Mouse (Mus musculus) MEL (cell line): ENCODE results near the gene Hist1h2br. TPM values are rescaled to one million over a fixed set of nuclear protein-coding genes. Genes with fewer than 3 reads are reported as not detected.
"Not testable (repeated sequence)": the region's sequence is repeated elsewhere in the genome, so short reads cannot be mapped to it uniquely, and the experiment has no call there.

Experiments used
- DNase-seq: peaks from one replicate; pipeline ENCODE4 v3.0.0; 2011; ENCODE audit warnings: low read depth, low spot score
- H3K27ac ChIP-seq: 2 replicates; pipeline ENCODE4 v1.5.1; 2012; ENCODE audit warnings: low read depth, mild to moderate bottlenecking, control low read depth, low read length, moderate library complexity; ENCODE audit not compliant: control insufficient read depth
- H3K27me3 ChIP-seq, 2 experiments: fragments of 150-350 bp in 1 of 2; sonication (generic) in 1 of 2; 2 replicates each; pipeline ENCODE4 v1.6.1; 2012; ENCODE audit warnings: low read length in 2 of 2, mild to moderate bottlenecking in 2 of 2, improper control_type of control experiment in 1 of 2, moderate library complexity in 1 of 2; ENCODE audit not compliant: insufficient read depth in 2 of 2, control insufficient read depth in 1 of 2
- H3K36me3 ChIP-seq, 2 experiments: 2 replicates each; pipeline ENCODE4 v1.6.1; 2012 to 2014; ENCODE audit warnings: low read length in 2 of 2, improper control_type of control experiment in 1 of 2, inconsistent platforms in 1 of 2, mild to moderate bottlenecking in 1 of 2; ENCODE audit not compliant: insufficient read depth in 2 of 2, control insufficient read depth in 1 of 2
- H3K4me1 ChIP-seq, 2 experiments: fragments of 150-350 bp in 1 of 2; sonication (generic) in 1 of 2; 2 replicates each; pipeline ENCODE4 v1.6.1; 2012; ENCODE audit warnings: low read length in 2 of 2, improper control_type of control experiment in 1 of 2, mild to moderate bottlenecking in 1 of 2; ENCODE audit not compliant: insufficient read depth in 2 of 2, control insufficient read depth in 1 of 2
- H3K4me3 ChIP-seq, 2 experiments: fragments of 150-350 bp in 1 of 2; sonication (generic) in 1 of 2; 2 replicates each; pipeline ENCODE4 v1.5.1; 2012; ENCODE audit warnings: low read depth in 2 of 2, low read length in 2 of 2, mild to moderate bottlenecking in 2 of 2, moderate library complexity in 2 of 2, control low read depth in 1 of 2, improper control_type of control experiment in 1 of 2; ENCODE audit not compliant: control insufficient read depth in 1 of 2, insufficient read depth in 1 of 2
- H3K79me2 ChIP-seq: 2 replicates; pipeline ENCODE4 v1.6.1; 2012; ENCODE audit warnings: mild to moderate bottlenecking, low read length, moderate library complexity; ENCODE audit not compliant: control insufficient read depth, poor library complexity, insufficient read depth
- H3K9ac ChIP-seq: 2 replicates; pipeline ENCODE4 v1.6.1; 2012; ENCODE audit warnings: low read depth, mild to moderate bottlenecking, control low read depth, low read length, moderate library complexity; ENCODE audit not compliant: control insufficient read depth, poor library complexity, severe bottlenecking
- H3K9me3 ChIP-seq: fragments of 150-350 bp; sonication (generic); replicated peaks from 2 replicates; pipeline ENCODE4 v1.6.1; 2012; ENCODE audit warnings: mild to moderate bottlenecking, low read length, improper control_type of control experiment, moderate library complexity; ENCODE audit not compliant: insufficient read depth
- CTCF ChIP-seq, 3 experiments: IDR thresholded peaks in 2 of 3; conservative IDR thresholded peaks in 1 of 3; 2 replicates each; pipeline ENCODE4 v1.5.1; 2011 to 2012; ENCODE audit warnings: low read length in 3 of 3, low read depth in 2 of 3, mild to moderate bottlenecking in 2 of 3, improper control_type of control experiment in 1 of 3, inconsistent platforms in 1 of 3, mixed read lengths in 1 of 3, moderate library complexity in 1 of 3; ENCODE audit not compliant: control insufficient read depth in 1 of 3, insufficient read depth in 1 of 3, poor library complexity in 1 of 3, severe bottlenecking in 1 of 3
- ELF1 ChIP-seq: IDR thresholded peaks from 2 replicates; pipeline ENCODE4 v1.6.1; 2014; ENCODE audit warnings: low read depth, mild to moderate bottlenecking, inconsistent platforms, low read length, improper control_type of control experiment, moderate library complexity
- JUND ChIP-seq: IDR thresholded peaks from 2 replicates; pipeline ENCODE4 v1.6.1; 2011; ENCODE audit warnings: low read depth, mild to moderate bottlenecking, improper control_type of control experiment, low read length
- POLR2A ChIP-seq, 2 experiments: IDR thresholded peaks; 2 replicates each; pipeline ENCODE4 v1.6.1; 2011 to 2012; ENCODE audit warnings: low read length in 2 of 2, mild to moderate bottlenecking in 2 of 2, control low read depth in 1 of 2, improper control_type of control experiment in 1 of 2, low read depth in 1 of 2, moderate library complexity in 1 of 2; ENCODE audit not compliant: control insufficient read depth in 1 of 2, insufficient read depth in 1 of 2, poor library complexity in 1 of 2
- POLR2AphosphoS5 ChIP-seq: IDR thresholded peaks from 2 replicates; pipeline ENCODE4 v1.6.1; 2012; ENCODE audit warnings: low read depth, borderline replicate concordance, mild to moderate bottlenecking, inconsistent platforms, low read length, moderate library complexity, mixed read lengths
- RCOR1 ChIP-seq: IDR thresholded peaks from 2 replicates; pipeline ENCODE4 v1.6.1; 2012; ENCODE audit warnings: low read depth, mild to moderate bottlenecking, inconsistent platforms, low read length, improper control_type of control experiment
- SMC3 ChIP-seq: IDR thresholded peaks from 2 replicates; pipeline ENCODE4 v1.6.1; 2011; ENCODE audit warnings: low read depth, low read length, improper control_type of control experiment
- ZKSCAN1 ChIP-seq: IDR thresholded peaks from 2 replicates; pipeline ENCODE4 v1.6.1; 2012; ENCODE audit warnings: low read depth, mild to moderate bottlenecking, inconsistent platforms, low read length, improper control_type of control experiment, moderate library complexity
- polyA plus RNA-seq, 2 experiments: library from polyadenylated mRNA; stranded (reverse) in 1 of 2; unstranded in 1 of 2; fragments of >175 nt in 1 of 2; fragments of >200 nt in 1 of 2; gene quantifications; 2 replicates each; pipeline versions ENCODE4 v1.2.1 to v1.2.4; 2012; ENCODE audit warnings: low replicate concordance in 2 of 2, low read depth in 1 of 2; ENCODE audit not compliant: insufficient read length in 2 of 2, insufficient read depth in 1 of 2, missing spikeins in 1 of 2
- total RNA-seq: library from RNA; depleted of rRNA; stranded (reverse); fragments of 300-350 nt; gene quantifications from 2 replicates; pipeline ENCODE4 v1.2.3, GENCODE M21; 2012

Gene Hist1h2br
- total and polyA plus RNA-seq, 3 experiments, result 6.0 to 2,013 TPM; not detected in 1

DNA sequence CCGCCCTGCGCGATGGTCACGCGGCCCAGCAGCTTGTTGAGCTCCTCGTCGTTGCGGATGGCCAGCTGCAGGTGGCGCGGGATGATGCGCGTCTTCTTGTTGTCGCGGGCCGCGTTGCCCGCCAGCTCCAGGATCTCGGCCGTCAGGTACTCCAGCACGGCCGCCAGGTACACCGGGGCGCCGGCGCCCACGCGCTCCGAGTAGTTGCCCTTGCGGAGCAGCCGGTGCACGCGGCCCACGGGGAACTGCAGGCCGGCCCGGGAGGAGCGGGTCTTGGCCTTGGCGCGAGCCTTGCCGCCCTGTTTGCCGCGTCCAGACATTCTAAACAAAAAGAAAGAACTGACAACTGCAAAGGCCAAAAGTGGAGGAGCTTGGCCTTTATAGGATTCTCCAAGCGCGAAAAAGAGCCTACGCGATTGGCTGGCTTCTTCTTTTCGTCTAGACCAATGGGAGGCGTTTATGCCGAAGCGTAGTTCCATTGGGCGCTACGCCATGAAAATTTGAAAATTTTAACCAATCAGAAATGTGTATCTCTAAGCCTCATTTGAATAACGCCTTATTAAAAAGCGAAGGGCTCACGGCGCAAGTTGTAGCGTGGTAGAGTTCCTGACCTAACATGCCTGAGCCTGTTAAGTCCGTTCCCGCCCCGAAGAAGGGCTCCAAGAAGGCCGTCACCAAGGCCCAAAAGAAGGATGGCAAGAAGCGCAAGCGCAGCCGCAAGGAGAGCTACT lies 46.5 kb upstream of the Hist1h2br start, which contains the start of the genes Hist1h2an and Hist1h2bp:
Gene Hist1h2an, minus strand, starts transcription at position 320 of the 731 bp plus-strand sequence.
Gene Hist1h2bp, plus strand, starts transcription at position 563 of the 731 bp plus-strand sequence.
- Histone ChIP-seq H3K9ac (peak within 1 kb of the TSS; percentile 69), H3K27ac (peak within 1 kb of the TSS; percentile 96), H3K4me3 (peak within 1 kb of the TSS; percentile 31 to 53), H3K36me3 (peaks cover 0 to 39% of the 10 kb centered on the region in 2 experiments; a peak in 2 of 4 replicates)
- TF ChIP-seq POLR2A (IDR thresholded peaks at IDR 0.05; ENCODE audit: control insufficient read depth in 1 of 2, insufficient read depth in 1 of 2, low read depth in 1 of 2, low read length in 2 of 2, poor library complexity in 1 of 2), result peak in 1 of 2 experiments; percentile 81; a peak in 2 of 4 replicates
- peak; percentile 97 for DNase-seq
- not testable (repeated sequence) for H3K4me1 ChIP-seq, H3K9me3 ChIP-seq, H3K27me3 ChIP-seq, H3K79me2 ChIP-seq

DNA sequence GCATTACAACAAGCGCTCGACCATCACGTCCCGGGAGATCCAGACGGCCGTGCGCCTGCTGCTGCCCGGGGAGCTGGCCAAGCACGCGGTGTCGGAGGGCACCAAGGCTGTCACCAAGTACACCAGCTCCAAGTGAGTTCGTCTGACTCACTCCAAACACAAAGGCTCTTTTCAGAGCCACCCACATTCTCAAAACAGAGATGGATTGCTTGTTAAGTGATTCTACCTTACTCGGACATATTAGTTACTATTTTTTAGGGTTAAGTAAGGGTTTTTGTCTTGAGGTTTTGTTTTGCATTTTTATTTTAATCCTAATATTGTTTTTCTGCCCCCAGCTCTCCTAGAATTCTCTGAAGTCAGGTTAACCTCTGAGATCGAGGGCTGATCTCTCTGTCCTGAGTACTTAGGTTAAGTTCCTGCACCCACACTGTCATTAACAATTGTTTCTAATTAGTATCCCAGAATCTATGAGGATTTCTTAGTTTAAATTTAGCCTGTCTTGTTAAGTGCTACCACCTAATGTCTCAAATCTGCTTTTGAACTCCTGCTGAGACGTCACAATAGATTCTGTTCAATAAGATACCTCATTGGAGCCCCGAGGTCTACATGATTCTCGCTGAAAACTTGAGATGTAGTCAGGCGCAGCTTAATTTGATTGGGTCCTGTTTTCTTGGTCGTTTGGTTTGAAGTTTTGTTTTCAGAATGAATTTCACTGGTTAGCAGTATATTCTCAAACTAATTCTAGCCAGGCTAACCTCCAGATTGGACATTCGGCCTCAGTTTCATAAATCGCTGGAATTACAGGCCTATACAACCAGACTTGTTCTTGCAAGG lies 45.6 kb upstream of the Hist1h2br start:
- Histone ChIP-seq H3K27ac (peak overlapping the region; percentile 80), H3K36me3 (peaks cover 0 to 37% of the 10 kb centered on the region in 2 experiments; a peak in 2 of 4 replicates), H3K27me3 (no peaks in the 10 kb centered on the region), H3K9me3 (no peaks in the 10 kb centered on the region), H3K79me2 (no peaks in the 10 kb centered on the region), H3K9ac (peak overlapping the region; percentile 49), H3K4me1 (peaks cover 4 to 9% of the 10 kb centered on the region in 2 experiments), H3K4me3 (peak overlapping the region; percentile 8 to 31)
- no peak for TF ChIP-seq JUND
- peak; percentile 77; the same call in 1 of the 2 replicates for TF ChIP-seq POLR2AphosphoS5
- peak; percentile 89 for DNase-seq

DNA sequence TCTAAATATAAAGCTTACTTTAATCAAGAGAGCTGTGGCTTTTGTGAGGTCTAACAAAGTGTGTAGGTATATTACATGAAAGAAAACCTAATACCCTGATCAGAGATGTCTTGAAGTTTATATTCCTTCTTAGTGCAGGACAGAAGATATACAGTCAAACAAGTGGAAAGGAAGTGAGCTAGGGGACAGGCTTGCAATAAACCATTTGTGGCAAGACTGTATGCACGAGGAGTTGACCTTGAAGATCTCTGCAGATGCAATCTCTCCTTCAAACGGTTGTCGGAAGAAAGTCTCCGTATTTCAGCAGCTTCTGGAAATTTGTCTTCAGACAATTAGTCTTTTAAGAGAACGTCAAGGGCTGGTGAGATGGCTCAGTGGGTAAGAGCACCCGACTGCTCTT lies 43.6 kb upstream of the Hist1h2br start:
- no peaks in the 10 kb centered on the region for H3K27me3 ChIP-seq
- TF ChIP-seq RCOR1 (no peak), SMC3 (no peak), ZKSCAN1 (no peak), ELF1 (no peak), CTCF (IDR thresholded peaks at IDR 0.05 in 2 of 3, conservative IDR thresholded peaks at IDR 0.05 in 1 of 3; ENCODE audit: control insufficient read depth in 1 of 3, insufficient read depth in 1 of 3, low read depth in 2 of 3, low read length in 3 of 3, poor library complexity in 1 of 3, severe bottlenecking in 1 of 3) (no peak)
- H3K79me2 ChIP-seq, result no peaks in the 10 kb centered on the region
- 0 out of 2 replicates have a peak overlapping the region, but pooled peaks have one; percentile 5 for H3K27ac ChIP-seq
- peak overlapping the region; percentile 11 for H3K9ac ChIP-seq
- no peaks in the 10 kb centered on the region for H3K9me3 ChIP-seq
- no peak overlapping the region for H3K4me3 ChIP-seq
- DNase-seq, result peak; percentile 60
- H3K4me1 ChIP-seq, result peaks cover 4 to 9% of the 10 kb centered on the region in 2 experiments
- peaks cover 0 to 28% of the 10 kb centered on the region in 2 experiments; a peak in 2 of 4 replicates for H3K36me3 ChIP-seq
